In the genomic region with DNA sequence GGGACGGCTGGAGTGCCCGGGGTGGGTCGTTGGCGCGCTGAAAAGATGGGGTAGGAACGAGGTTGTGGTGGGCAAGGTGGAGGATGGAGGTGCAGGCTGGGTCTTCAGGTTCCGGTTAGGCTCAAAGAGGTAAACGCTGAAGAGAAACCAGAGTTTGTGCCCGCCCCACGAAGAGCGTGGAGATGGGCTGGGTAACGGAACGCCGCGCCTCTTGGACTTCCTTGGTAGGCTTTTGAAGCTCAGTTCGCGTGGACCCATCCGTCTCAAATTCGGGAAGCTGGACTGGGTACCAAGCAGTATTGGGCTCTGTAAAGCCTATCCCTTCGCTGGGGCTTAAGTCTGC, we compare ENCODE assay signal across 8 mouse cellular contexts. TPM values are rescaled to one million over a fixed set of nuclear protein-coding genes. Genes with fewer than 3 reads are reported as not detected.
DNase-seq lines count a peak whose midpoint lies in the region; ATAC-seq and TF ChIP-seq lines count a peak whose summit lies in the region.

No protein-coding gene starts in this region.

- no peaks in the 10 kb centered on the region for H3K27me3 ChIP-seq in heart, adult 2 months (ENCODE audit: control insufficient read depth, insufficient read depth, low read length)
- H3K27me3 ChIP-seq in CH12.LX (replicated peaks): no peaks in the 10 kb centered on the region
- no peaks in the 10 kb centered on the region for H3K27me3 ChIP-seq in hindbrain, embryonic 10.5 days (ENCODE audit: insufficient read depth, poor library complexity, severe bottlenecking)
- H3K27me3 ChIP-seq in limb, embryonic 15.5 days: no peaks in the 10 kb centered on the region
- H3K27me3 ChIP-seq in midbrain, embryonic 14.5 days (ENCODE audit: control insufficient read depth, insufficient read depth, low read length): no peaks in the 10 kb centered on the region

- in situ Hi-C loops in CH12.LX (cut with MboI; ENCODE audit: low pct_ligation_motif_present, low pct_unique_long_range_greater_than_20kb, low sequenced_read_pairs): no loop called here

- dilution Hi-C loops in CH12.LX (cut with MboI; ENCODE audit: extremely low pct_ligation_motif_present, extremely low pct_unique_long_range_greater_than_20kb, low sequenced_read_pairs): no loop called here

- TF ChIP-seq EP300 in heart, adult 2 months (IDR thresholded peaks at IDR 0.05; ENCODE audit: insufficient read depth, low read depth, low read length): no peak
- no peak for TF ChIP-seq EP300 in CH12.LX (IDR thresholded peaks at IDR 0.05; ENCODE audit: low read length)

- H3K9ac ChIP-seq in heart, adult 2 months (ENCODE audit: low read depth, low read length): peak overlapping the region; percentile 74
- peak overlapping the region; percentile 83 for H3K9ac ChIP-seq in CH12.LX (ENCODE audit: insufficient read depth, low read depth)
- H3K9ac ChIP-seq in limb, embryonic 15.5 days: peak overlapping the region; percentile 76
- peak overlapping the region; percentile 62 for H3K9ac ChIP-seq in midbrain, embryonic 14.5 days (replicated peaks; ENCODE audit: low read length)

- H3K9me3 ChIP-seq in CH12.LX (replicated peaks; ENCODE audit: low read length): no peaks in the 10 kb centered on the region
- no peaks in the 10 kb centered on the region for H3K9me3 ChIP-seq in hindbrain, embryonic 10.5 days
- no peaks in the 10 kb centered on the region for H3K9me3 ChIP-seq in limb, embryonic 15.5 days
- H3K9me3 ChIP-seq in midbrain, embryonic 14.5 days (ENCODE audit: control insufficient read depth, low read length): no peaks in the 10 kb centered on the region

- TF ChIP-seq POLR2A in heart, adult 2 months (IDR thresholded peaks at IDR 0.05; ENCODE audit: insufficient read depth, low read depth, low read length): no peak
- TF ChIP-seq POLR2A in CH12.LX (IDR thresholded peaks at IDR 0.05; ENCODE audit: low read depth, low read length): no peak

- 0 out of 2 replicates have a peak, but pooled peaks cover 1% of the 10 kb centered on the region for H3K79me2 ChIP-seq in heart, adult 2 months (replicated peaks; ENCODE audit: control insufficient read depth, insufficient read depth, low read length)
- peaks cover 38% of the 10 kb centered on the region for H3K79me2 ChIP-seq in CH12.LX (replicated peaks; ENCODE audit: control insufficient read depth, extremely low read depth, insufficient read depth, poor library complexity, severe bottlenecking)

- peak overlapping the region; percentile 99; the same call in 1 of the 2 replicates for H3K4me2 ChIP-seq in CH12.LX (ENCODE audit: insufficient read depth, low read depth, poor library complexity, severe bottlenecking)
- peak overlapping the region; percentile 56 for H3K4me2 ChIP-seq in limb, embryonic 15.5 days
- peak overlapping the region; percentile 64 for H3K4me2 ChIP-seq in midbrain, embryonic 14.5 days (ENCODE audit: low read length)

- H3K36me3 ChIP-seq in heart, adult 2 months (ENCODE audit: control insufficient read depth, insufficient read depth, low read length): peaks cover 16% of the 10 kb centered on the region
- peaks cover 16 to 37% of the 10 kb centered on the region in 2 experiments for H3K36me3 ChIP-seq in CH12.LX (replicated peaks in 1 of 2; ENCODE audit: control insufficient read depth in 1 of 2, insufficient read depth in 1 of 2, low read length in 1 of 2)
- peaks cover 30% of the 10 kb centered on the region for H3K36me3 ChIP-seq in hindbrain, embryonic 10.5 days
- H3K36me3 ChIP-seq in limb, embryonic 15.5 days: peaks cover 10% of the 10 kb centered on the region
- H3K36me3 ChIP-seq in midbrain, embryonic 14.5 days (ENCODE audit: control insufficient read depth, insufficient read depth, low read length): peaks cover 13% of the 10 kb centered on the region

- no peak for TF ChIP-seq RAD21 in CH12.LX (IDR thresholded peaks at IDR 0.05; ENCODE audit: low read depth, low read length)

- peaks cover 1% of the 10 kb centered on the region; the same call in 1 of the 2 replicates for H3K4me1 ChIP-seq in heart, adult 2 months (ENCODE audit: control insufficient read depth, insufficient read depth, low read length)
- peaks cover 2 to 33% of the 10 kb centered on the region in 2 experiments; a peak in 3 of 4 replicates for H3K4me1 ChIP-seq in CH12.LX (ENCODE audit: control insufficient read depth in 1 of 2, insufficient read depth in 2 of 2)
- H3K4me1 ChIP-seq in hindbrain, embryonic 10.5 days (replicated peaks): peaks cover 31% of the 10 kb centered on the region
- H3K4me1 ChIP-seq in limb, embryonic 15.5 days: peaks cover 15% of the 10 kb centered on the region
- H3K4me1 ChIP-seq in midbrain, embryonic 14.5 days (ENCODE audit: control insufficient read depth, insufficient read depth, low read length): peaks cover 14% of the 10 kb centered on the region

- peak overlapping the region; percentile 72 for H3K4me3 ChIP-seq in heart, adult 2 months
- H3K4me3 ChIP-seq in CH12.LX (replicated peaks in 1 of 3; ENCODE audit: low read depth in 2 of 3, low read length in 2 of 3, poor library complexity in 1 of 3): peak overlapping the region; percentile 72 to 98 (median 79)
- peak overlapping the region; percentile 84 for H3K4me3 ChIP-seq in hindbrain, embryonic 10.5 days
- peak overlapping the region; percentile 75 for H3K4me3 ChIP-seq in limb, embryonic 15.5 days
- H3K4me3 ChIP-seq in midbrain, embryonic 14.5 days (replicated peaks; ENCODE audit: low read depth, low read length): peak overlapping the region; percentile 61

- no peak for DNase-seq in heart, adult 2 months
- no peak for DNase-seq in heart, adult 9 months (ENCODE audit: low spot score in 2 of 2)
- DNase-seq in CH12.LX (ENCODE audit: extremely low read depth): peak; percentile 49
- peak; percentile 34 for DNase-seq in embryo, embryonic 11 days
- DNase-seq in hindbrain, embryonic 10.5 days (ENCODE audit: low spot score): no peak
- DNase-seq in midbrain, embryonic 14.5 days: no peak
- no peak for DNase-seq in layer of hippocampus, postnatal 14 days (ENCODE audit: low spot score in 2 of 2)

- peak overlapping the region; percentile 86 for H3K27ac ChIP-seq in heart, adult 2 months
- peak overlapping the region; percentile 67 for H3K27ac ChIP-seq in CH12.LX (ENCODE audit: insufficient read depth, low read depth)
- peak overlapping the region; percentile 98 for H3K27ac ChIP-seq in hindbrain, embryonic 10.5 days
- H3K27ac ChIP-seq in limb, embryonic 15.5 days: peak overlapping the region; percentile 91
- H3K27ac ChIP-seq in midbrain, embryonic 14.5 days (replicated peaks; ENCODE audit: low read depth, low read length): peak overlapping the region; percentile 79

- intact Hi-C loops in heart, adult 2 months (cut with DNase I): loop anchor here (1.0 to 10.0 kb wide), 4 partner anchors 44 to 450 kb away; partner anchors contain the start of gene Hsph1

- under 1% methylated on average over 20 of the region's 20 CpGs for WGBS in heart, adult 2 months
- whole genome bisulfite sequencing in hindbrain, embryonic 10.5 days: under 1% methylated on average over 20 of the region's 20 CpGs
- WGBS in limb, embryonic 15.5 days: under 1% methylated on average over 20 of the region's 20 CpGs
- under 1% methylated on average over 20 of the region's 20 CpGs for WGBS in midbrain, embryonic 14.5 days

- peak; percentile 3 for ATAC-seq in limb, embryonic 15.5 days (ENCODE audit: insufficient number of reproducible peaks, low FRiP score, low TSS enrichment, low read depth)
- ATAC-seq in midbrain, embryonic 14.5 days (ENCODE audit: low FRiP score, low TSS enrichment): no peak

- TF ChIP-seq CTCF in heart, adult 2 months (IDR thresholded peaks at IDR 0.05): no peak
- TF ChIP-seq CTCF in CH12.LX (conservative IDR thresholded peaks at IDR 0.05 in 1 of 2, IDR thresholded peaks at IDR 0.05 in 1 of 2; ENCODE audit: low read depth in 2 of 2, low read length in 2 of 2): no peak

TF ChIP-seq in CH12.LX, 34 proteins besides CTCF, POLR2A, EP300 and RAD21:
- TF ChIP-seq PAX5 (IDR thresholded peaks at IDR 0.05; ENCODE audit: low read length): no peak
- peak; percentile 4; the same call in 1 of the 2 replicates for TF ChIP-seq MXI1 (IDR thresholded peaks at IDR 0.05; ENCODE audit: low read depth, low read length)
- TF ChIP-seq USF1 (IDR thresholded peaks at IDR 0.05; ENCODE audit: low read depth, low read length): no peak
- TF ChIP-seq SIN3A (IDR thresholded peaks at IDR 0.05; ENCODE audit: low read length): peak; percentile 9; the same call in 1 of the 2 replicates
- no peak for TF ChIP-seq CHD2 (IDR thresholded peaks at IDR 0.05; ENCODE audit: low read length)
TF ChIP-seq in CH12.LX: peak in this region for 2.

RNA-seq across cellular contexts. Expression of gene Hmgb1, which starts 0.5 kb away (rescaled TPM):
- total RNA-seq in heart, adult 2 months (2021): 100 to 1,000 TPM in 1 of 2 experiments, 10 to 100 TPM in 1; 88.9 to 103 TPM
- 23.7 and 42.4 TPM in 2 replicates for polyA plus RNA-seq in heart, adult 2 months (2012; rRNA removed)
- 288 and 491 TPM in 2 replicates for total RNA-seq in CH12.LX (2012; rRNA removed)
- 673 and 899 TPM in 2 replicates for total RNA-seq in CH12.LX (2014; rRNA removed)
- 227 and 266 TPM in 2 replicates for polyA plus RNA-seq in CH12.LX (2012; ENCODE audit: insufficient read length, low read depth)
- polyA plus RNA-seq in hindbrain, embryonic 10.5 days (2016; fragmentation: Nextera tagmentation; extraction: Ambion mirVana): 1,115 and 1,359 TPM in 2 replicates
- polyA plus RNA-seq in limb, embryonic 15.5 days (2015; fragmentation: Nextera tagmentation; extraction: Ambion mirVana): 1,175 and 1,273 TPM in 2 replicates
- 869 and 947 TPM in 2 replicates for polyA plus RNA-seq in midbrain, embryonic 14.5 days (2014; fragmentation: Nextera tagmentation; extraction: Ambion mirVana)
- total RNA-seq in layer of hippocampus, postnatal 14 days (2021): 100 to 1,000 TPM; 165 to 178 TPM

RNA-seq across cellular contexts. Expression of gene Uspl1, which starts 0.7 kb away (rescaled TPM):
- 10 to 100 TPM; 17.5 to 21.0 TPM for total RNA-seq in heart, adult 2 months (2021)
- polyA plus RNA-seq in heart, adult 2 months (2012; rRNA removed): 7.4 and 13.4 TPM in 2 replicates
- total RNA-seq in CH12.LX (2012; rRNA removed) (37.9 and 46.8 TPM in 2 replicates), CH12.LX (2014; rRNA removed) (40.2 and 43.1 TPM in 2 replicates)
- polyA plus RNA-seq in CH12.LX (2012; ENCODE audit: insufficient read length, low read depth): 37.7 and 41.6 TPM in 2 replicates
- polyA plus RNA-seq in hindbrain, embryonic 10.5 days (2016; fragmentation: Nextera tagmentation; extraction: Ambion mirVana): 61.6 and 64.7 TPM in 2 replicates
- 38.2 and 41.1 TPM in 2 replicates for polyA plus RNA-seq in limb, embryonic 15.5 days (2015; fragmentation: Nextera tagmentation; extraction: Ambion mirVana)
- polyA plus RNA-seq in midbrain, embryonic 14.5 days (2014; fragmentation: Nextera tagmentation; extraction: Ambion mirVana): 61.4 and 65.1 TPM in 2 replicates
- 10 to 100 TPM; 34.5 to 39.9 TPM for total RNA-seq in layer of hippocampus, postnatal 14 days (2021)

Comparison
In these comparisons a context has a peak if more than half of its experiments do, and no peak if none do; other contexts are left out.
1. DNase-seq: peak in CH12.LX (single experiment) and embryo, embryonic 11 days (single experiment); none in heart, adult 2 months (0 of 2), heart, adult 9 months (0 of 2), hindbrain, embryonic 10.5 days (single experiment), midbrain, embryonic 14.5 days (single experiment) and layer of hippocampus, postnatal 14 days (0 of 2).
2. Peak in every context shown above with its lines, with median percentiles within 50 percentile points of each other: H3K27ac ChIP-seq, H3K4me3 ChIP-seq, H3K9ac ChIP-seq and H3K4me2 ChIP-seq.